Mouse (Mus musculus): ENCODE measurements around the gene Dennd1b. TPM values are rescaled to one million over a fixed set of nuclear protein-coding genes. Genes with fewer than 3 reads are reported as not detected.

Dennd1b gene
- total RNA-seq, 2 experiments from 2014 or later, result 2.3 to 15.1 TPM

DNA sequence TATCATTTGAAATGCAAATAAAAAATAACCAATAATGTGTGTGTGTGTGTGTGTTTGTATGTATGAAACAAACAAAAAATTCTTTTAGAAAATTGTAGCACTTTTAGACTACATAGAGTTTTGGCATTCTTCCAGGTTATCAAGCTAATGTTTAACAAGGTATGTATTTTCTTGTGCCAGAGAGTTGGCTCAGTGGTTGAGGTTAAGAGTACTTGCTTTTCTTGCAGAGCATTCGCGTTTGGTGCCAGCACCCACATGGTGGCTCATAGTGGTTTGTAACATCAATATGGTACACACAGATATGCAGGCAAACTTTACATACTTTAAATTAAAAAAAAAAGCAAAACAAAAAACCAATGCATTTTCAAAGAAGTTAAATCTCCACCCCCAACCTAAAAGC is 101.5 kb downstream of the Dennd1b start:
- no peak for ATAC-seq (replicated peaks; ENCODE audit: low FRiP score, poor library complexity, severe bottlenecking)

DNA sequence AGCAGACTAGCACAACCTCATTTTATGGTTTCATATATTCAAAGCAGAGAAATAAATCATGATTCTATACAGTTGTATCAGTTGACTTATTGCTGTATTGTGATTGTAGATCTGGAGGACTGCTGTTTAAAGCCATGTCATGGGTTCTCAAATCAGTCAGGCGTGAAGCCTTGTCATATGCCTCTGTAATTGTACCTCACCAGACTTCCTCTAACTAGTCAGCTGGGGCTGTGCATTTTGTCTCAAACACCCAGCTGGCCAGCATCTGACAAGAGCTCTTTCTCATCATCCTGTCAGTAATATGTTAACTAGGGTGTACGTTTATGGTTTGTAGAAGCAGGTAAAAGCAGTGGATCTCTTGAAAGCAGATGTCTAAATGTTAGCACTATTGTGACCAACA is 104.0 kb downstream of the Dennd1b start:
- no peak for ATAC-seq (replicated peaks; ENCODE audit: low FRiP score, poor library complexity, severe bottlenecking)

DNA sequence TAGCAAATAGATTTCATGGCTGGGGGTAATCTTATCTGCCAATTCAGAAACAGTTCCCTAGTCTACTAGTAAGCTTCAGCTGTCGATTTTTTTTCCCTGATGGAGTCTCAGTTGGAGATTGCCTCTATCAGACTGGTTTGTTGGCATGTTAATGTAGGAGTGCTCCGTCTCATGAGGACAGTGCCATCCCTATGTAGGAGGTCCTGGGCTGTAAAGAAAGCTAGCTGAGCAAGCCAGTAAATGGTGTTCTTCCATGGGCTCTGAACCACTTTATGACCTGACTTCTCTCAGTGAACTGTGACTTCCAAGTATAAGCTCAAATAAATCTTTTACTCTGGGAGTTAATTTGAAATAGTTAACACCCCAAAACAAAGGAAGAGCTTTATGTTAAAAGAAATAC is 107.8 kb downstream of the Dennd1b start:
- no peak for ATAC-seq (replicated peaks; ENCODE audit: low FRiP score, poor library complexity, severe bottlenecking)

DNA sequence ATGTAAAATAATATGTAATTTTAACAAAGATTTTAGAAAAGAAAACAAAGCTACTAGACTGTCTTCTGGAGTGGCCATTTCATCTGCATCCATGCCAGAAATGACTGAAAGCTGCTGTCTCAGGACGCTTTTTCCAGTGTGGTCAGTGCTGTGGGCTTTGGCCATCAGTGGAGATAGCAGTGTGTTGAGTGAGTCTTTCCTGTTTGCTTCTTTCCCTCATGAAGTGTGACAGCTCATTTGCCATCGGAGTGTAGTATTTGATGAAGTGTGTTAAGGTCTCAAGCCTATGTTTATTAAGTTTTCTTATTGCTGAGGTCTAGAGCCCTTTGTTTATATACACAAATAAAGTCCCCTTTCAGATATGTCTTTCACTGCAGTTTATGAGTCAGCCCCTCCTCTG is 112.4 kb downstream of the Dennd1b start:
- ATAC-seq (replicated peaks; ENCODE audit: low FRiP score, poor library complexity, severe bottlenecking), result no peak

DNA sequence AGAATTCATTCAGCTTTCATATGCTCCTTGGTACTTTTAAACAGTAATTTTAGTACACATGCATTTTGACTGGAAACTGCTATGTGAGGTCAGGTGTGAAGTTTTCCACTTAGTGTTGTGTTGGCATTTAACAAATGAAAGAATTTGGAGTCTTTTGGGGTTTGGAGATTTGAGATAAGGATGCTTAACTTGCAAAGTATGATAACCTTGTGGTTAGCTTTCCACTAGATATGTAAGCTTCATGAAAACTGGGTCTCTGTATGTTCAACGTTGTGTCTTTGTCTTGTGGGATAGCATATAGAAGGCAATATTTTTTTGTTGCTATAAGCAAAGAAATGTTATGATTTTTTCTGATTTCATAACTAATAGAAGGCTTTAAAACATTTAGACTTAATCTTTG is 114.8 kb downstream of the Dennd1b start:
- ATAC-seq (replicated peaks; ENCODE audit: low FRiP score, poor library complexity, severe bottlenecking), result no peak

DNA sequence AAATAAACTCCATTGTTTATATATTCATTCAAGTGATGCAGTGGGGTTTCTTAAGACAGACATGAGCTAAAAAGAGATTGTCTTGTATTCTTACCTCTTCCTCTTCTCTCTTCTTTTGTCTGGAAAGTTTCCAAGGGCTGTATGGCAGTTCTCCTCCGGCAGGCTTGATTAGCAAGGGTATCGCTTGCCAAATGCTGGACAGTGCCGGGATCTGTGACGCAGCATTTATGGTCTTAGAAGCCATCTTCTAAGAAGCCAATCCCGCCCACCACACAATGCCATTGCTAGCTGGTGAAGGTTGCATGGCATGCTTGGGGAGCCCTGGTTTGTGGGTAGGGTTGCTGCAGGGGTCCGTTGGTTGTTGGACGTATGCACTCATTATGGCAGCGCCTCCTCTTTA is 115.8 kb downstream of the Dennd1b start:
- ATAC-seq (replicated peaks; ENCODE audit: low FRiP score, poor library complexity, severe bottlenecking), result peak; percentile 44

DNA sequence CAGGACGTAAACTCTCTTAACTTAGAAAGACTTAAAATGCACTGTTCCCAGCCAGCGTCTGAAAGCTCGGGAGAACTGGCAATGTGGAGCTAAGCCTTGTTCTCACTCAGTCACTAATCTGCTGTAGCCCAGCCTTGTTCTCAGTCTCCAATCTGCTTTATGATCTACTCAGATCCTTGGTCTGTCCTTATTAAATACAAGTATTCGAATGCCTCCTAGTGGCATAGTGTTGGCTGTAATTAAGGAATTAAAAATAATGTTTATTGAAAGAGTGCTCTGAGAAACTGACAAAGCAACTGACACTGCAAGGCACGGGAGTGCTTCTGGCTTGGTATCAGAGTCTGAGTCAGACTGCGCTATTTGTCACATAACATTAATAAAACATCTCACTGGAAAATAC is 116.3 kb downstream of the Dennd1b start:
- peak; percentile 65 for ATAC-seq (replicated peaks; ENCODE audit: low FRiP score, poor library complexity, severe bottlenecking)

DNA sequence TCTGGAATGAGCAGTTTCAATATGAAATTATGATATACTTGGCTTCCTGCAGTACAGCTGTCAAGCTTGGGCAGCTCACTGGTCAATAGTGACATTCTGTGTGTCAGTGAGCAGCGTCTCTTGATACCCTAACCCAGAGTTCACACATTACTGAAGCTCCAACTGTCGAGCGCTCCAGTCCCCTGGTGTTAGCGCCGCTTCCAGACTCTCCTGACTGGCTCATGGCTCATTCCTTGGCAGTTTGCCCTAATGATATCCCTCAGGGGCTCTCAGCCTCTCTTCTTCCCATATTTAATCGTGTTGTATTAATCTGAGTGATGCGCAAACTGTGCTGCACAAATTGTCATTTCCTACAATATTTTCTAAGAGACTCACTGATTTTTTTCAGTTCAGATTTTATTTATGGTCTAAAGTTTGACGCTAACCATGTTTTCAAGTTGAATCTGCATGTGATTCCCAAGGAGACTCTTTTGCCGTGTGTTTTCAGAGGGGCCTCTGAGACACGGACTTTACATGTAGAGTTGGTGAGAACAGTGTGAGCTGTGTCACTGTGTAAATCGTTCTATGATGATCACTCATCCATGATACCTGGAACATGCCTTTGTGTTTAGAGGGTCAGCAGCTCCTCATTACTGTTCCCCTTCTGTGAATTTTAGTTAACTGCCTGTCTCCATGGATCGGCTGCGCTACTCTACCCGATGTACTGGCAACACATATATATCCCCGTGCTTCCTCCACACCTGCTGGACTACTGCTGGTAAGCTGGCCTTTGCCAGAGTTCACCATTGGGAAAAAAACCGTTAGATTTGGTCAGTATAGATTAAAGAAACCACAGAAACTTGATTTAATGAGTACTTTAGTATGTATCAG is 117.5 kb downstream of the Dennd1b start:
- no peak for ATAC-seq (replicated peaks; ENCODE audit: low FRiP score, poor library complexity, severe bottlenecking)

DNA sequence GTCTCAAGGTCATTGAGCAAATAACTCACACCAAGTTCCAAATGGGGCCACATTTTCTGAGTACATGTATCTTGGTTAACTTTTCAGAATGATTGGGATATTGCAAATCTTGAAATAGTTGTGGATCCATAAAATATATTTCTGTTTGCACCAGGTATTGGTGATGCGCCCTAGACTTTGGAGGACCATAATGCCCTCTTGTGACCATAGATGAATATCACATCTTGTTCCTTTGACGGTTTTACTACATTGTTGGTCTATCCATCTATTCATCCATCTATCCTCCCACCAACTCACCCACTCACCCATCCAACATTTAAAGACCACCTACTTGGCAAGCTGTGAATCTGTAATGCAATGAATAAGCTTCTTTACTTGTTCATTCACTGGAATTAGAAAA is 120.1 kb downstream of the Dennd1b start:
- ATAC-seq (replicated peaks; ENCODE audit: low FRiP score, poor library complexity, severe bottlenecking), result no peak

DNA sequence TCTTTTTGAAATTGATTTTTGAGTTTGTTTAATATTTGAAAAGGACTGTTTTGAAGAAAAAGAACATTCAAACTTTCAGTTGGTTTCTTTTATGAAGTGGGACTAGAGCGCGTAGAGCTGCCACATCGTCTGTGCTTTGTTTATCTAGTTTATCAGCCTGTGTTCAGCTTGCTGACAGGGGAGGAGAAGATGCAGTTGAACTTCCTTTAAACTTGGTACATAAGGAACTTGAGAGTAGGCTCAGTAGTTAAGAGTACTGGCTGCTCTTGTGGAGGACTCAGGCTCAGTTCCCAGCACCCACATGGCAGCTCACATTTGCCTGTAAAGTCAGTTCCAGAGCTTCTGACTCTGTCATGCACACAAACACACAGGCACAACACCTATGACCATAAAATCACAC is 124.3 kb downstream of the Dennd1b start:
- ATAC-seq (replicated peaks; ENCODE audit: low FRiP score, poor library complexity, severe bottlenecking), result no peak

DNA sequence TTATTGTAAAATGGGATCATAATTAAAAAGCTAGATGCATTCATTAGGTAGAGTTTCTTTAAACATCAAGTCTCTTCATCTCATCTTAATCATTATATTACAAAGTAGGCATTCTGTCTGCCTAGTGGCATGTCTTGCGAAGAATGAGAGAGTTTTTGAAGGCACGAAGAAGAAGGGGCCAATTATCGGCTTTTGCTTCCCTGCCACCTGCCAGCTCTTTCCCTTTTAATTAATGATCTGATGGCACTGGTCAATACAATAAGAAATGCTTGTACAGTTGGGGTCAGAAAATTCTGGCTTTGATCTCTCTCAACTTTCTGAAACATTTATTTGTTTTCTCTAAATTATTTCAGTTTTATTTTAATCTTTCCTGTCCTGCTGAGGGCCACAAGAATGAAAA is 127.5 kb downstream of the Dennd1b start:
- no peak for ATAC-seq (replicated peaks; ENCODE audit: low FRiP score, poor library complexity, severe bottlenecking)

DNA sequence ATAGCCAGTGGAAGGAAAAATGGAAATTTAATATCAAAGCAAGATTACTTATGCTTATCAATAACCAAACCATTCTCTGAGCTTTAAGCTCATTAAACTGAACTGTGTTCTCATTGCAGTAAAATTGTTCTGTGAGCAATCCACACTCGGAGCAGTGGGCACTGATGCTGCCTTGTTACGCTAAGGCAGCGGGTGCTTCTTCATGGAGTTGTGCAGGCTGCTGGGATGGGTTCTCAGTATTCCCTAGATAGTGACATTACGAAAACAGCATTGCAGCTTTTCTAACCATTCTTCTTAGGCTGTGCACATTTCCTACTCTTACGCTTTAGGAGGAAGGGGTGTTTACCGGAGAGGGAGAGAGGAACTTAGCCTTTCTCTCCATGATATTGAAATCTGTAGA is 128.5 kb downstream of the Dennd1b start:
- ATAC-seq (replicated peaks; ENCODE audit: low FRiP score, poor library complexity, severe bottlenecking), result no peak

DNA sequence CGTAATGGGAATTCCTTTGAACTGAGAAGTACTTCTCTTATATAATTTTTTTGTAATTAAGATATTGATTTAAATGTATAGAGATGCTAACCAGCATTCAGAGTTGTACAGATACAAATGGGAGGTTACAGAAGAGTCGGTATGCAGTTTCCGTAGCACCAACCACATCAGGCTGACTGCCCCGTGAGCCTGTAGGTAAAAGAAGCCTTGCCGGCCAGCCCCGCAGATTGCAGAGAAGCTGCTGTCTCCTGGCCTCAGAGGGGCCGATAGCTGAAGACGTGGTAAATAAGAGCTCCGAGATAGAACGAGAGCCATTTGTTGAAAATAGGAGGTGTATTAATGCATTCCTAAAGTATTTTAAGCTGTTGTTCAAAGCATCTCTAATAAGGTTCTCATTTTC is 128.9 kb downstream of the Dennd1b start:
- ATAC-seq (replicated peaks; ENCODE audit: low FRiP score, poor library complexity, severe bottlenecking), result no peak

DNA sequence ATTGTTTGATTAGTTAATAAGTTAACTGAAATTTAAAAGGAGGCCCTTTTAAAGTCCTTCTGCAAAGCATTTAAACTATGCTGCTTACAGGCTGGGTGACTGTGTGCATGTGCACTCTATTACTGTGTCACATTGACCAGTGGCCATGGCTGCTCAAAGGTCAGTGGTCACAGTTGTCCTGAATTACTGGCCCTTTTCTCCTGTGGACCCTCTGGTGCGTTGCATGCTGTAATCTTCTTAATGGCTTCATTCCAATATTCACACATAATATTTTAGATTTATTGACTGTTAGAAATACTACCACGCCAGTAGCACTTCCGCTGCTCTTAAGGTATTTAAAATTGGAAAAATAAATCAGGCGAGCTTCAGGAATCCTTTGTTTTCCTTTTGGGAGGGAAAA is 129.5 kb downstream of the Dennd1b start:
- no peak for ATAC-seq (replicated peaks; ENCODE audit: low FRiP score, poor library complexity, severe bottlenecking)

DNA sequence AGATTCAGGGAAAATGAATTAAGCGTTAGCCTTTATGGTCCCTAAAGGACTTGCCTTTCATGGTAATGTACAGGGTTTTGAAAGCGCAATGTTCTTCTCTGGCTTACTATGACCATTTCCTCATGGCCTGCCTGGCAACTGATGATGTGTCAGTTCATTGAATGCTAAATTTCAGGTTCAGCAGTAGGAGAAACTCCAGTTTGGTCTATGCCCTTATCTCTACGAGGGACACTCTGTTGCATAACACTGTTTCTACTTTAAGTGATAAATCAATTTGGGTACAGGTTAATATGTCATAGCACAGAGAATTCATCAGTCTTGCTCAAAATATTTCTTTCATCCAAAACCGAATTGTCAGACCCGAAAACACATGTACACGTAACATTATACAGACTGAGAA is 133.1 kb downstream of the Dennd1b start:
- no peak for ATAC-seq (replicated peaks; ENCODE audit: low FRiP score, poor library complexity, severe bottlenecking)

DNA sequence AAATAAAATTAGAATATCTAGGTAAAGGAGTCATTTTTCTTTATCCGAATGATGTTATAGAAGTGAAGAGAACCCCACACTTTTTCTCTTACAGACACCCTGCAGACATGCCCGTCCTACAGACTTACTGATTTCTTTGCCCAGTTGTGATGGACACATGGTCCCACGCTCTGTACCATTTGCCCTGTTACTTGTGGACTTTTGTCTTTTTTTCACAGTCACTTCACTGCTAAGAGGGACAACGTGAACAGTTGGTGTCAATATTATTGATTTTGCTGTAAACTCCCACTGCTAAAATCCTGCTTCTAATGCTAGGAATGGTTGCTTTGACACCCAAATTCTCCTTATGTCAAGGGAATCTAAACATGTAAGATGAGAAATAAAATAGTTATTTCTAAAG is 134.9 kb downstream of the Dennd1b start:
- ATAC-seq (replicated peaks; ENCODE audit: low FRiP score, poor library complexity, severe bottlenecking), result no peak

DNA sequence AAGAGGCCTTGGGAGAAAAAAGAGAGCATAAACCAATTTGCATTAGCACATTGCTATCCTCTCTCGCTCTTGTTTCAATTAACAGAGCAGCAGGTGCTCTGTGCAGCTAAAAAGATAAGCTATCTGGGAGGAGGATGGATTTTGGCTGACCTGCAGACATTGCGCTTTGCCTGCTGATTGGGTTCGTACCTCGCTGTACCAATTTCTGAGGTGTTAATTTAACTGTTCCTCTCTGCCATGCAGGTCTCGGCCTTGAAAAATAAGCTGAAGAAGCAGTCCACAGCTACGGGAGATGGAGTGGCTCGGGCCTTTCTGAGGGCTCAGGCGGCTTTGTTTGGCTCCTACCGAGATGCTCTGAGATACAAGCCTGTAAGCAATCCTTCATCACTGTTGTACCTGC is 138.5 kb downstream of the Dennd1b start:
- ATAC-seq (replicated peaks; ENCODE audit: low FRiP score, poor library complexity, severe bottlenecking), result no peak

DNA sequence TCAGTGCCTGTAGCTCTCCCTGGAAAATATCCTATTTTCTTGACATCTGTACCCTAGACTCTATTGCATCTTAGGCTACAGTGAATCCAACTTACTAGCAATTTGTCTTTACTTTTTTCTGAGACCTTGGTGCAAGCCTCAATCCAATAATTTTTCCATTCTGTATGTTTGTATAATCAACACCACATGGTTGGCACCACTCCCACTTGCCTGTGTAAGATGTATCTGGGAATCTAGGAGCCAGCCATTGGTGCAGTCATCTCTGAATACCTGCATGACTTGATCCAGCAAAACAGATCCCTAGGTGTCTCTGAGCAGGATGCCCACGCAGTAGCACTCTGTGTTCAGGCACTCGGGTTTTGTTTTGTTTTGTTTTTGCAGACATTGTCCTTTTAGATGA is 145.0 kb downstream of the Dennd1b start:
- ATAC-seq (replicated peaks; ENCODE audit: low FRiP score, poor library complexity, severe bottlenecking), result no peak

DNA sequence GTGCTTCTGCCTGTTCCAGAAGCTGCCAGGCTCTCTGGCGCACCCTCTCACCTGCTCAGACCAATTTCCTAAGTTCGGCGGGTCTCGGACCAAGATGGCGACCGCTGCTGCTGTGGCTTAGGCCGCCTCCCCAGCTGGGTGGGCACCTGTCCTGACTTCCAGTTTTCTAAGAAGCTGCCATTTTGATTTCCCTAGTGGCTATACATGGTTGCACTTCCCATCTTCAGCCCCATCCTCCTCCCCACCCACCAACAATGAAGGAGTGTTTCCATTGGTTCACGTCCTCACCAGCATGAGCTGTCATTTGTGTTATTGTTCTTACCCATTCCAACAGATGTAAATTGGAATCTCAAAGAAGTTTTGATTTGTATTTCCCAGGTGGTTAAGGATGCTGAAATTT is 159.4 kb downstream of the Dennd1b start:
- no peak for ATAC-seq (replicated peaks; ENCODE audit: low FRiP score, poor library complexity, severe bottlenecking)

DNA sequence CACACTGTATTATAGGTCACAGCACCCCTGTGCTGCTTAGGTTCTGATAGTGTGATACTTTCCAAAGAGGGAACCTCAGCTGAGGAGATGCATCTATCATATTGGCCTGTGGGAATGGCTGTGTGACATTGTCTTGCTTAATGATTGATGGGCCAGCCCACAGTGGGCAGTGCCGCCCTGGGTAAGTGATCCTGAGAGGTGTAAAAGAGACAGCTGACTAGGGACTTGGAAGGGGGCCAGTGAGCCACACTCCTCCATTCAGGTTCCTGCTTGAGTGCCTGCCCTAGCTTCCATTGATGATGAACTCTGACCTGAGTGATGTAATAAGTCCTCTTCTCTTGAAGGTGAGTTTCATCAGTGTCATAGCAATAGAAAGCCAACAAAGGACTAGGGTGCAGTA is 176.4 kb downstream of the Dennd1b start:
- no peak for ATAC-seq (replicated peaks; ENCODE audit: low FRiP score, poor library complexity, severe bottlenecking)

DNA sequence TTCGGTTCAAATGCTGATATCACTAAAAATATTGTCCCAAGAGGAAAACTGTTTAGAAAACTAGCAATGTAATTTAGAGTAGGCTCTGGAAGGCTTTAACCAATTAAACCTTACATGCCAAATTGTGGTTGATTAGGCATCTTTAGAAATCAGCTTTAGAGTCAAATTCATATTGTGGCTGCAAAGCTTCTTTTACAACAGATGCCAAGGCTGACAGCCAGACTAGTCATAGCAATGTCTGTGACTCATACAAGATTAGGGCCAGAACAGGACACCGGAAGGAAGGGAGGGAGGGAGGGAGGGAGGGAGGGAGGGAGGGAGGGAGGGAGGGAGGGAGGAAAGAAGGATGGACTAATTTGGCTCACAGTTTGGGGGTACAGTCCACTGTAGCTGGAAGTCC is 182.3 kb downstream of the Dennd1b start:
- no peak for ATAC-seq (replicated peaks; ENCODE audit: low FRiP score, poor library complexity, severe bottlenecking)

DNA sequence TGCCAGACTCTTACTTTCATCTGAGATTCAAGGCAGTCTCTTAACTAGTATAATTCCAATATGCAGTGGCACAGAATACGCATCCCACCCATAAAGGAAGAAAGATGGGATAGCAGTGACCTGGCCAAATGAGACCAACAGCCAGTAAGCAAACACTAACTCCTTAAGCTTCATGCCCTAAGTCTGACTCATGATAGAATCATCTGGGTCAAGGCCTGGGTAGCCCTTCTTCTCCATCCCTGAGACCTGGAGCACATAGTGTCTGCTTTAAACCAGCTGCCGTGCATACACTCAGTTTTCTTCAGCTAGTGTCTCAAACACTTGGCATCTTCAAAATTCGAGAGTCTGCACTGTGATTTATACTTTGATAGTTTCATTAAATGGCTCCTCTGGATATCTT is 183.1 kb downstream of the Dennd1b start:
- ATAC-seq (replicated peaks; ENCODE audit: low FRiP score, poor library complexity, severe bottlenecking), result no peak
